Mouse (Mus musculus) urinary bladder, postnatal 25 days (tissue): ENCODE results near the gene Glp1r.
A peak's percentile ranks its signal among the peaks of the same experiment; 100 is the strongest.

ENCODE experiments used
- DNase-seq: peaks from one replicate; pipeline ENCODE4 v3.0.0; 2022; ENCODE audit warnings: low spot score

The Glp1r gene

DNA sequence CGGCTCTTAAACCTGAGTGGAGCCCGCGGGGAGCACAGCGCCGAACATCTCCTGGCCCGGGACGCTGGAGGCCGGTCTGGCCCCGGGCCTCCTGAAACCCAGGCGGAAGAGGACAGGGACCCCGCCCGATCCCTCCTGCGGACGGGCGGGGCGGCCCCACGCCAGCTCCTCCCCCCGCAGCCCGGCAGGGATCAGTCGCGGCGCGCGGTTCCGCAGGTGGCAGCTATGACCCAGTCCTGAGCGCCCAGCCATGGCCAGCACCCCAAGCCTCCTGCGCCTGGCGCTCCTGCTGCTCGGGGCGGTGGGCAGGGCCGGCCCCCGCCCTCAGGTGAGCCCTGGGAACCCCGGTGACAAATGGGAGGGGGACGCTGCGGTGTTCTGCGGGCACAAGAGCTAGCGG, at the start of gene Glp1r:
Glp1r (plus strand) TSS at position 191 of the 400 bp plus-strand sequence.
- no peak for DNase-seq

DNA sequence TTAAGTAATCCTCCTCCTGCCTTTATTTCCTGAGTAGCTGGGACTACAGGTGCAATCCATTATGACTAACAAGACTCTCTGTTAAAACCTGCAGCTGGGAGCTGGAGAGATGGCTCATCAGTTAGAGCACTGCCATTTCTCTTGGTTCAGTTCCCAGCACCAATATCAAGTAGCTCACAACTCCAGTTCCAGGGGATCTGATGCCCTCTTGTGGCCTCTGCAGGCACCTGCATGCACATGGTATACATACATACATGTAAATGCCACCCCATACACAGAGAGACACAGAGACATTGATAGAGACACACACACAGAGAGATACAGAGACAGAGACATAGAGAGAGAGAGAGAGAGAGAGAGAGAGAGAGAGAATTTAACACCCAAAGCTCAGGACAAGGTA, 49.3 kb upstream of the Glp1r start:
- DNase-seq = no peak

DNA sequence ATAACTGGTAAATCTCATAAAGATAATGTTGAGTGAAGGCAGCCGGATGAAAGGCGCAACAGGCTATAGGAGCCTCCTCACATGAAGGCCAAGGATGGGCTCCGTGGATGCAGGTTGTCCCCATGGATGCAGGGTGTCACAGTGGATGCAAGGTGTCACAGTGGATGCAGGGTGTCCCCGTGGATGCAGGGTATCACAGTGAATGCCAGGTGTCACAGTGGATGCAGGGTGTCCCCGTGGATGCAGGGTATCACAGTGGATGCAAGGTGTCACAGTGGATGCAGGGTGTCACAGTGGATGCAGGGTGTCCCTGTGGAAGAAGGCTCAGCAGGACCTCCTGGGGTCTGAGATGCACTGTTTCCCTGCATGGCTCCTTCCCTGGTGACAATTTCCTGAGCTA, 44.3 kb upstream of the Glp1r start:
- DNase-seq = no peak

- no peak for DNase-seq
These were observed 42.9 kb upstream of the Glp1r start for GRCm38 (mm10) chr17:30858586-30859259.

DNA sequence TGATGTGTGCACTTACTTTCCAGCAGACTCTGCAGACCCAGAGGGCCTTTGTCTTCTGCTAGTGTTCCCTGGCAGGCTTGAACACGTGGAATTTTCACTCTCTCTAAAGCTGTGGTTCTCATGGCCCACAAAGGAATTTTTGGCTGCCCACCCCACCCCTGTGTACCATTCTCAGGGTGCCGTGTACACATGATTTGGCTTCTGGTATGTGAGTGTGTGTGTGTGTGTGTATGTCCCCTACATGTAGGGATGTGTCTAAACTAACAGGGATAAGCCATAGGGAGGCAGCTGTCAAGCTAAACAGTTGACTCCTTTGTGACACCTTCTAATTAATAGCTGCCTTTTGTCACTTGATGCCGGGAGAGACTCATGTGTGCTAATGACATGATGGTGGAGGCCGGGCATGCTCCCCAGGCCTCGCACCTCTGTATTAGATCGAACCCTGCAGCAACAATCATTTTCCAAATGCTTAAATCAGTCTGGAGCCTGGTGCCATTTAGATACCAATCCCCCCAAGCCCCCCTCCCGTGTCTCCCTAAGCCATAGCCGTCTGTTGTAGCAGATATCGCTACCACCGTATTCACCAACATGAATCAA, 41.5 kb upstream of the Glp1r start:
- no peak for DNase-seq

DNA sequence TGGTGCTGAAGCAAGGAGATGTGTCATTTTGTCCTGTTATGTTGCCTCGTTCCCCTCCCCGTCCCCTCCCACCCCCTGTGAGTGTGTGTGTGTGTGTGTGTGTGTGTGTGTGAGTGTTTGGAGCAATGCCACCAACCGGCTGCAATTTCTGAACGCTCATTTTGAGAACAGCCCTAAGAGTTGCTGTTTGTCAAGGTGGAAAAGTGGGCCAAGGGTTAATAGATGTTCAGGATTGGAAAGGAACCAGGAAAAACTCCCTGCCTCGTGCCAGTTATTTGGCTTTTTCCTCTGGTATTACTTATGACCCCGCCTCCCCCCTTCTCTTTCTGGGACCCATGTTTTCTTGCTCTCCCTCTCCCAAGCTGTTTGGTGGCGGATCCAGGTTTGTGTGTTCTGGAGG, 41.0 kb upstream of the Glp1r start:
- DNase-seq = no peak

DNA sequence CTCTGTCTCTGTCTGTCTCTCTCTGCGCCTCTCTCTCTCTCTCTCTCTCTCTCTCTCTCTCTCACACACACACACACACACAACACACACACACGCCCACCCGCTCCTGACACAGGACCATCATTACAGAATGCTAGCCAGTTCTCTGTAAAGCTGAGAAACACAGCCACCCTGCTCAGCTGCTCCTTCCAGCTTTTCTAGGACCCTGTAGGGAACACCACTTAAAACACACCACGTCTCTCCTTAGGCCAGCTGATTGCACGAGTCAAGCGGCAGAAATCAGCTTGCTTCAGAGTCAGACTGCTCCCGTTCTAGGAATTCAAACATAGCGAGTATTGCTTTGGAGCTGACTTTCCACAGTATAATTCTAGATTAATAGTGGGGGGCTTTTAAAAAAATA, 35.3 kb upstream of the Glp1r start:
- no peak for DNase-seq

- no peak for DNase-seq
These were observed 34.7 kb upstream of the Glp1r start for GRCm38 (mm10) chr17:30866966-30867365.

DNA sequence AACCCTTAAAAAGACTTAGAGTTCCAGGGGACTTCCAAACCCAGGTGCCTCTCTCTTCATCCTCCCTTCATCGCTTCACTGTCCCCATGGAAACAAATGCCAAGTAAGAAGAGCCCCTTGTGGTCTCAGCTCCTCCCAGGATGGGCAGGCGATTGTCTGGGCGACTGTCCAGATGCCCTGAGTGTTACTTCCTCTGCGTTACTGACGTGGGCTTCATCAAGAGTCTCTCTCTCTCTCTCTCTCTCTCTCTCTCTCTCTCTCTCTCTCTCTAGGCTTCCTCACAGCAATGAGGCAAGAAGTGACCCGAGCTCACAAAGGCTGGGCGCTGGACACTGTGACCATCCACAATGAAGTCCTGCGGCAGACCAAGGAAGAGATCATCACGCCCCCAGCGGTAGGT, 30.6 kb upstream of the Glp1r start:
- no peak for DNase-seq

- no peak for DNase-seq
These were observed 27.3 kb upstream of the Glp1r start for GRCm38 (mm10) chr17:30874276-30874675.

- no peak for DNase-seq
These were observed 24.2 kb upstream of the Glp1r start for GRCm38 (mm10) chr17:30877456-30877855.

DNA sequence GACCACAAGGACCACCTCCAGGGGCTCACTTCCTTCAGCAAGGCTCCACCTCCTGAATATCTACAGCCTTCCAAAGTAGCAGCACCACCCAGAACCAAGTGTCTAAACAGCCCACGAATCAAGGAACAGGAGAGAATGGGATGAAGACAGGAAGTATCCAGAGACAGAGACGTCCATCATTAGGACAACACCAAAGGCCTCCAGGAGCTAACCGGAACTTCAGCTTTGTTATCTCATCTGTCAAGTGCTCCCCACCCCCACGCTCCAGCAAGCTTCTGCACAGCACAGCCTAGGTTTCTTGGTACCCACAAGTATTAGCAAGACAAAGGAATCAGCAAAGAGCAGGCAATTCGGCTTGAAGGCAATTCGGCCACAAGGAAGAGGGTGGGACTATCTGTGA, 23.0 kb upstream of the Glp1r start:
- no peak for DNase-seq

GRCm38 (mm10) chr17:30880391-30880790, 21.2 kb upstream of the Glp1r start:
- DNase-seq = no peak

GRCm38 (mm10) chr17:30881001-30881400, 20.6 kb upstream of the Glp1r start:
- DNase-seq = no peak

GRCm38 (mm10) chr17:30882206-30882605, 19.4 kb upstream of the Glp1r start:
- no peak for DNase-seq

- DNase-seq = no peak
These were observed 18.1 kb upstream of the Glp1r start for GRCm38 (mm10) chr17:30883534-30883933.

DNA sequence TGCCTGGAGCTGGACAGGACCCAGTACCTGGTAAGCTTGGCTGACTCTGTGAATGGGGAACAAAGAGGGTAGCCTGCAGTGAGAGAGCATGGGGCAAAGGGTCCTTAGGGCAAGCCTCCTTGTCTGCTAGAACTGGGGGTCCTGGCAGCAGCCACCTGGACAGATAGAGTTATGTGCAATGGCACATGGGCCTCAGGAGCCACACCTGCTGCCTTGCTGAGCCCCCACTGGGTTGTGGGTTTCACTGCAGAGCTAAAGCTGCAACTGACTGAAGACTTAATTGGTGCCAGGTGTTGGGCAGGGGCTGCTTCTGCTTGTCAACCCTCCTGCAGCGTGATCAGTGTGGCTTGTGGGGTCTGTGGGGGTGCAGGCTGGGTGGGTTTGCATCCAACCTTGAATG, 9.5 kb upstream of the Glp1r start:
- DNase-seq = no peak

DNA sequence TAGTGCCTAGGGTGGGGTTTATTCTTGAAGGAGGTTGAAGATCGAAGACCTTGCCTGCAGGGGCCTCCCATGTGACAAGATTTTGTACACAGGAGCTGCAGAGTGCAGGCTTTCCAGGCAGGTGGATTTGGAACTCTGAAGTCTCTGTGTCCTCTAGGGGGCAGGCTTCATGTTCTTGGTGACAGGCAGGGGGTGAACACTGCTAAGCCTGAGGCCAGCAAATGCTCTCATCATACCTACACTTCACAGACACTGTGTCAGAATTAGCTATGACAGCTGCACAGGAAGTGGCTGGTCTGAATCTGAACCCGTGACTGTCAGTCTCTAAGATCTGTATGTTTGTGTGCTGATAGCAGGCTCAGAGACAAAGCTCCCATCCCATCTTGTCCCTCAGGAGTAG, 8.9 kb upstream of the Glp1r start:
- DNase-seq = no peak

- no peak for DNase-seq
These were observed 4.5 kb upstream of the Glp1r start for GRCm38 (mm10) chr17:30897075-30897474.

GRCm38 (mm10) chr17:30904096-30904495, 2.5 kb downstream of the Glp1r start:
- no peak for DNase-seq

DNA sequence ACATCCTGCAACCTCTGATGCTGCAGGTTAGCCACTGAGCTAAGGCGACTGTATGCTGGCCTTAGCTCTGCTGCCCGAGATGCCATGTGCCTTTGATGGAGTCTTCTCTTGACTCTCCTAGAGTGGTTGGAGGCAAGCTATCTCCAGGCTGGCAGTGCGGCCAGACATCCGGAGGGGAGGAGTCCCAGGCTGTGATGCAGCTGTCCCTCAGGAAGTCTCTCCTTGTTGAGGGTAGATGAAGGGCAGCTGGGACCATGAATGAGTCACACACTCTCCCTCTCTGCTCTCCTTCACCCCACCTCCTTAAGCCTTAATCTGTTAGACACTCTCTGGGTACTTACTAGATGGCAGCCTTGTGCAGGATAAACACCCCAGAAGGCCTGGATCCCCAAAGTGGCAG, 6.0 kb downstream of the Glp1r start:
- DNase-seq = no peak

DNA sequence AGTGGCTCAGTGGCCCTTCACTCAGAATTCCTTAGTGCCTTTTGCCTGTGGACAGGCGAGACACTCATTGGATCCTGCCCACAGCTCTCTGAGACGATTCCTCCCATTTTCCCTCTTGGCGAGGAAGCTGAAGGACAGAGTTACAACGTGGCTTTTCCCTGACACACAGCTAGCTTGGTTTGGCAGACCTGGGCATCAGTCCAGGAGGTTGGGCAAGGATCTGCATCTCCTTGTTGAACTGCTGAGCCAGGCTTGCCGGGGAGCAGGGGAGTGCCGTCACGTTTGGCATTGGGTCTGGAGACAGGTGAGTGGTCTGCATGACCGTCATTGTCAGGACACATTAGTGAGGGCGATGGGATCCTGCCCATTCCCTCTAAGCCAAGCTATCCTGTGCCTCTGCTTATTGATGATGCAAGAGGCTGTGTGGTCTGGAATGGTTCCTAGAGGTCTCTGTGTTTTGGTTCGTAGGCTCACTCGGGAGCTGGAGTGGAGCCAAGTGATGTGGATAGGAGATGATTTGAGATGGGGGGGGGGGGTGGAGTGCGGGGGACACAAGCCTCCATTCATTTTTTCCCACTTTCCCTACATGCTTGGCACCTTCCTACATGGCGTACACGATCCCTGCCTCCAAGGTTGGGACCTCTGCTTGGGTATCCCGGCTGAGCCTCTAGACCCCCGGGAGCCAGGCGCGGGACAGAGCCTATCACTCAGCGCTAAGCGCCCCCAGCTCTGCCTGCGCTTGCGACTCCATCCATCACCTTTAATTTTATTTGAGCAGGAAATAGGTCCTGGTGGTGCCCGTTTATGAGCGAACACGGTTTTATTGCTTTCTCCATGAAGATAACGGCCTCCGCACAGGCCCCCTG, 9.5 kb downstream of the Glp1r start:
- peak; percentile 16 for DNase-seq

- no peak for DNase-seq
These were observed 10.1 kb downstream of the Glp1r start for GRCm38 (mm10) chr17:30911732-30912088.
